12 mouse cellular contexts compared by ENCODE assay signal in the genomic region with DNA sequence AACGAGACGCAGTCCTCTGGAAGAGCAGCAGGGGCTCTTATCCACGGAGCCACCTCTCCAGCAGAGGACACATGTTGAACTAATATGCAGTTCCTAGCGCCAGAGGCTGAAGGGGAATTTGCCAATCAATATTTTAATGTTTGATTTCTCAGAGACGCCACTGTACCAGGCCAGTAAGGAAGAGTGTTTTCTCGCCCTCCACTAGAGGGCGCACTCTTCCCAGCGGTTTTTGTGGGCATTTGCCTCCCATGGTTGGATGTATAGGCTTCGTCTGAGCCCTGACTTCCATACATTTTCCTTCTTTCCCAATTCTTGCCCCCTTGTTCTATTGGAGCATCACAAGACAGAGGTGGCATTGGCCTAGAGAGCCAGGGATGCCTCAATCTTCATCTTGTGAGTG. TPM values are rescaled to one million over a fixed set of nuclear protein-coding genes. Genes with fewer than 3 reads are reported as not detected.
A peak's percentile ranks its signal among the peaks of the same experiment; 100 is the strongest.
ATAC-seq lines count a peak whose summit lies in the region.
"Had no signal": no experiment of that assay in that cellular context is flagged by ENCODE, and none has a peak within 500 bp of the region (broad histone marks: within the 10 kb centered on the region; RNA-seq: fewer than 3 reads in every experiment).

No protein-coding gene starts in this region.

- peak; percentile 79 for ATAC-seq in common myeloid progenitor, adult 5-6 weeks (replicated peaks; ENCODE audit: low read depth, poor library complexity, severe bottlenecking)
- peak; percentile 78 for ATAC-seq in granulocyte monocyte progenitor cell, adult 5-6 weeks (replicated peaks; ENCODE audit: poor library complexity, severe bottlenecking)
- ATAC-seq in megakaryocyte, adult 5-6 weeks (ENCODE audit: poor library complexity, severe bottlenecking): peak; percentile 51
- ATAC-seq in megakaryocyte-erythroid progenitor cell, adult 5-6 weeks (replicated peaks; ENCODE audit: low FRiP score, low TSS enrichment, poor library complexity, severe bottlenecking): peak; percentile 70; the same call in 1 of the 2 replicates
- ATAC-seq in neutrophil, adult 5-6 weeks (ENCODE audit: extremely low read depth, insufficient number of reproducible peaks, low FRiP score, poor library complexity, severe bottlenecking): peak; percentile 35; the same call in 1 of the 2 replicates

RNA-seq across cellular contexts. Expression of gene Plac9a, which starts 4.4 kb away (rescaled TPM):
- total RNA-seq in common myeloid progenitor, adult 5-6 weeks (2017): not detected in 2 replicates
- not detected in 2 replicates for total RNA-seq in granulocyte monocyte progenitor cell, adult 5-6 weeks (2014; fragmentation: Nextera tagmentation)
- not detected in 2 replicates for total RNA-seq in granulocyte monocyte progenitor cell, adult 5-6 weeks (2017)
- total RNA-seq in megakaryocyte, adult 5-6 weeks (2015): not detected in 2 replicates
- total RNA-seq in megakaryocyte, adult 5-6 weeks (2017): not detected in 2 replicates
- not detected in 2 replicates for total RNA-seq in megakaryocyte-erythroid progenitor cell, adult 5-6 weeks (2014; fragmentation: Nextera tagmentation)
- total RNA-seq in megakaryocyte-erythroid progenitor cell, adult 5-6 weeks (2017): not detected in 2 replicates
- not detected in 2 replicates for total RNA-seq in neutrophil, adult 5-6 weeks (2017)
- total RNA-seq: CH12.LX; forebrain, postnatal 0 days; G1E had no signal

RNA-seq across cellular contexts. Expression of gene Tmem254a, which starts 20.2 kb away (rescaled TPM):
- total RNA-seq in common myeloid progenitor, adult 5-6 weeks (2017): 0.59 and 4.0 TPM in 2 replicates
- 16.4 and 19.6 TPM in 2 replicates for total RNA-seq in granulocyte monocyte progenitor cell, adult 5-6 weeks (2014; fragmentation: Nextera tagmentation)
- 0.21 and 0.95 TPM in 2 replicates for total RNA-seq in granulocyte monocyte progenitor cell, adult 5-6 weeks (2017)
- 9.6 and 15.4 TPM in 2 replicates for total RNA-seq in megakaryocyte, adult 5-6 weeks (2015)
- 1.1 and 5.6 TPM in 2 replicates for total RNA-seq in megakaryocyte, adult 5-6 weeks (2017)
- 10.1 and 20.8 TPM in 2 replicates for total RNA-seq in megakaryocyte-erythroid progenitor cell, adult 5-6 weeks (2014; fragmentation: Nextera tagmentation)
- total RNA-seq in megakaryocyte-erythroid progenitor cell, adult 5-6 weeks (2017): 3.0 TPM in 1 of 2 replicates, not detected in the other
- total RNA-seq in neutrophil, adult 5-6 weeks (2017): 1.7 and 1.8 TPM in 2 replicates

RNA-seq across cellular contexts. Expression of gene Cphx1, which starts 30.8 kb away (rescaled TPM):
- total RNA-seq in common myeloid progenitor, adult 5-6 weeks (2017): not detected in 2 replicates
- total RNA-seq in granulocyte monocyte progenitor cell, adult 5-6 weeks (2014; fragmentation: Nextera tagmentation): not detected in 2 replicates
- not detected in 2 replicates for total RNA-seq in granulocyte monocyte progenitor cell, adult 5-6 weeks (2017)
- total RNA-seq in megakaryocyte, adult 5-6 weeks (2015): not detected in 2 replicates
- total RNA-seq in megakaryocyte, adult 5-6 weeks (2017): not detected in 2 replicates
- total RNA-seq in megakaryocyte-erythroid progenitor cell, adult 5-6 weeks (2014; fragmentation: Nextera tagmentation): not detected in 2 replicates
- total RNA-seq in megakaryocyte-erythroid progenitor cell, adult 5-6 weeks (2017): not detected in 2 replicates
- total RNA-seq in neutrophil, adult 5-6 weeks (2017): not detected in 2 replicates
- total RNA-seq: adrenal gland, adult 18-20 months; adrenal gland, adult 8-10 months; adrenal gland, postnatal 14 days; adrenal gland, postnatal 36 days; CH12.LX had no signal

Comparison
In these comparisons a context has a peak if more than half of its experiments do, and no peak if none do; other contexts are left out.
1. Peak in every context shown above with its lines: ATAC-seq.